Mouse (Mus musculus): ENCODE data around the gene Vash1. TPM values are rescaled to one million over a fixed set of nuclear protein-coding genes. Genes with fewer than 3 reads are reported as not detected.

Gene Vash1
- polyA plus RNA-seq (2015; fragmentation: Nextera tagmentation; extraction: Ambion mirVana), result 12.8 and 15.3 TPM in 2 replicates

DNA sequence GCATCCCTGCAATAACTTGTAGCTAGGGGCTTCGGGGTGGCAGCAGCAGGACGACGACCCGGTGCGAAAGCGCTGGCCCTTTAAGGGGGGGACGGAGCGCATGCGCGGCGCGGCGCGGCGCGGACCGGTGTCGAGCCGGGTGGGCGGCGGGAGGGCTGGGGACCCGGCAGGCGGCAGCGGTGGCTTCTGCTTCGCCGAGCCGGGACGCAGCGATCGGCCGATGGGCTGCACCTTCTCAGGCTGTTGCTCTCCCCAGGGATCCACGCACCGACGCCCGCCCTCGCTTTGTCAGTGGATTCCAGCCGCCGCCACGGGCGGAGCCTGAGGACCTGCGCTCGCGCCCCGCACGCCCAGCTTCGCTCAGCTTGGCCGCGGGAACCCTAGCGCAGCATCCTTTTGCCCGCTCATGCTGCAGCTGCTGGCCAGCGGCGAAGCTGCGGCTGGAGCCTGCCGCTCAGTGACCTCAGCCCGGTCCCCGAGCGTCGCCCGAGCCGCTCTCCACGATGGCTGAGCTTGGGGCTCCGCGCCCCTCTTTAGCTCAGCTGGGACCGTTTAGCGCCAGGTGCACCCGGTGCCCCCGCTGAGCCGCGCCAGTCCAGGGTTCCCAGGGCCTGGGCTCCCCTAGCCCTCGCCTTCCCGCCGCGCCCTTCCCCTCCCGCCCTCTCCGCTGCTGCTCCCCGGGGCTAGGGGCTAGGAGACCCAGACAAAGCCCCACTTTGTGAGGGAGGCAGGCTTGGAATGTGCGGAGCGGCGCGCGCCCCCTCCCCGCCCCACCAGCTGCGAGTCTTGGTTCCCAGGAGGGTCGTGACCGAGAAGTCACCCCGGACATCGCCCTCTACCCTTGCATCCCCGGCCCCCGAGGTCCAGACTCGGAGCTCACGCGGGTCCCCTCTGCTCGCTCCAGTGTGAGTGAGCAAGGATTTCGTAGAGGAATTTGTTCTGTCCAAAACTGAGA is at the start of gene Vash1:
Gene Vash1 (plus strand): TSS at position 110 of the 955 bp plus-strand sequence.

DNA sequence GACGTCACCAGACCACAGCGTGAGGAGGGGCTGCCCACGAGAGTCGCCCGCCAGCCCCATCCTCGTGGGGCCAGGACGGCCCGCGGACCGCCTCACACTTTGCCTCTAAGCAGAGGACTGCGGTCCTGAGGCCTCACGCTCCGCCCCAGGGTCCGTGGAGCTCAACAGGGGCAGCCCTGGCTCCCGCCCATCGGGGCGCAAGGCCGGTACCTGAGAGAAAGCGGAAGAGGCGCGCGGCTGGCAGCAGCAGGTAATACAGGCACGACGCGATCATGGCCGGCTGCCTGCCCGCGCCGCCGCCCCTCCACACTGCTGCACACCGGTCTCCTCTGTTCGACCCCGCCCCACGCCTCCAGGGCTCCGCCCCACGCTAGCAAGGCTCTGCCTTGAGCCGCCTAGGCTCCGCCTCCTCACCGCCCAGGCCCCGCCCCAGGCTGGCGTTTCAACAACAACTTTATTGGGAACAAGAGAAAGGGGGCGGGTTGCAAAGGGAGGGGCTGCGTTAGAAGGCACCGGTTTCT is 47.7 kb downstream of the Vash1 start, which contains the start of gene Angel1:
Gene Angel1 (minus strand): TSS at position 341 of the 521 bp plus-strand sequence.

DNA sequence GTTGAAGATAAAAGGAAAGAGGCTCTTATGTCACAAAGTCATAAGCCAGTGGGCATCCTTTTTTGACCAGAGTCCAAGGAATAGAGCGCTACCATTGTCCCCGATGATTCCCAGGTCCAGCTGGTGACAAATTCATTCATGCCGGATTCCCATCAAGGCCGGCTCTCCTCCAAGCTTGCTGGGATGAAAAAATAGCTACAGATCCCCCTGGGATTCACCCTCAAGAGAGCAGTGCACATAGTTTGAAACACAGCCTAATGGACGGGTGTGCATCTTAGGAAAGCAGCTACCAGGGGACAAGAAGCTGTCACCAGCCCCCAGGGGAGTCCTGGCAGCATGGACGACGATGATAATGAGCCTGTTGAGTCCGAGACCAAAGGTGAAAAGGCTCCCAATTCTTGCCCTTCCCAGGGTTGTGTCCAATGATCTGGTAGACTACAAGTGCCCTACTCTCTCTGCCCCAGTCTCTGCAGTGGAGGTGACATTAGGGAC is 55.9 kb downstream of the Vash1 start, which contains the start of gene Lrrc74a:
Gene Lrrc74a (plus strand): TSS at position 51 of the 492 bp plus-strand sequence.

Other genes with a start within 250 kb of the Vash1 start
- 10.7 and 11.5 TPM in 2 replicates for gene Angel1, start 47.8 kb downstream of the Vash1 start, polyA plus RNA-seq (2015; fragmentation: Nextera tagmentation; extraction: Ambion mirVana)
- not detected in 2 replicates for gene Lrrc74a, start 55.7 kb downstream of the Vash1 start, polyA plus RNA-seq (2015; fragmentation: Nextera tagmentation; extraction: Ambion mirVana)
- 22.2 and 25.9 TPM in 2 replicates for gene Irf2bpl, start 206.1 kb downstream of the Vash1 start, polyA plus RNA-seq (2015; fragmentation: Nextera tagmentation; extraction: Ambion mirVana)